Mouse (Mus musculus) liver, adult 2 months (tissue): ENCODE measurements around the gene Ifnl2.

Experiments used
- CTCF ChIP-seq: fragments of 200-500 bp; IDR thresholded peaks from 2 replicates; pipeline ENCODE4 v1.5.1; 2011; ENCODE audit warnings: low read depth, low read length, control low read depth
- POLR2A ChIP-seq: fragments of 200-500 bp; IDR thresholded peaks from 2 replicates; pipeline ENCODE4 v1.6.1; 2011; ENCODE audit warnings: low read length, control low read depth; ENCODE audit not compliant: insufficient read depth; ENCODE audit errors: extremely low read depth

DNA sequence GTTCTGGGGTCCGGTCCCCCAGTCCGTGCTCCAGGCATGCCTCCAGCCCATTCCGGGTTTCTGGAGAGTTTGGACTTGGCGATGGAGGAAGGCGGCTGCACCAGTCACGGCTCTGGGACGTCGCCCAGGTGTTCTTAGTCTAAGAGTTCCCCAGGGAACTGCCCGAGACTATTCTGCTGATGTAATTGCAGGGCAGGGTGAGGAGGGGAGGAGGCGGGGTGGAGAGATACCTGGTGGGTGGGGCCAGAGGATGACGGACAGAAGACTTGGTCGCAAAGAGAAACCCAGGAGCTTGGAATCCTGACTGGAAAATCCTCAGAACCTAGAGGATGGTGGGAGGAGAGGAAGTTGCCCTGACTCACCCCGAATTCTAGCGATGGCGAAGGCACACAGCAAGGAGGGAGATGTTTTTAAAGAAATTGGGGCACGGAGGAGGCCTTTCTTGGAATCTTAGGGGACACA, 22.2 kb downstream of the Ifnl2 start:
- TF ChIP-seq CTCF (no peak), POLR2A (no peak)
